ENCODE assay signal across 7 mouse cellular contexts in genomic region chr1:195016811-195017501, GRCm38 (mm10).
DNase-seq lines count a peak whose midpoint lies in the region; ATAC-seq and TF ChIP-seq lines count a peak whose summit lies in the region.

No protein-coding gene starts in this region.

- POLR2A ChIA-PET in Patski (lab: Charles Lee), result no interaction called here

- peak overlapping the region; percentile 31 for H3K4me3 ChIP-seq in hindbrain, postnatal 0 days (ENCODE audit: low read length)
- H3K4me3 ChIP-seq in neural tube, embryonic 13.5 days, result no peak overlapping the region

- peak overlapping the region; percentile 45; the same call in 1 of the 2 replicates for H3K9ac ChIP-seq in hindbrain, postnatal 0 days (replicated peaks; ENCODE audit: low read length)
- H3K9ac ChIP-seq in neural tube, embryonic 13.5 days, result peak overlapping the region; percentile 43; the same call in 1 of the 2 replicates

- peak overlapping the region; percentile 78 for H3K27ac ChIP-seq in hindbrain, postnatal 0 days
- 0 out of 2 replicates have a peak overlapping the region, but pooled peaks have one; percentile 18 for H3K27ac ChIP-seq in neural tube, embryonic 13.5 days (replicated peaks)

- H3K36me3 ChIP-seq in hindbrain, postnatal 0 days (ENCODE audit: insufficient read depth, low read length), result no peaks in the 10 kb centered on the region
- no peaks in the 10 kb centered on the region for H3K36me3 ChIP-seq in neural tube, embryonic 13.5 days

- peak; percentile 82 for ATAC-seq in Patski
- peak; percentile 91 for ATAC-seq in hindbrain, postnatal 0 days
- peak; percentile 81 for ATAC-seq in neural tube, embryonic 13.5 days (ENCODE audit: low read depth)

- peak overlapping the region; percentile 65 for H3K4me2 ChIP-seq in hindbrain, postnatal 0 days (ENCODE audit: low read depth, low read length)
- H3K4me2 ChIP-seq in neural tube, embryonic 13.5 days, result peak overlapping the region; percentile 38

- in situ Hi-C loops in Patski (cut with MboI; ENCODE audit: low pct_unique_long_range_greater_than_20kb), result no loop called here

- CTCF ChIA-PET in Patski (lab: Charles Lee), result interaction anchor here (0.7 to 3.1 kb wide), 3 partner anchors 13 to 55 kb away, joined by 3 to 7 read pairs (median 3); no protein-coding TSS in a partner anchor

- no peaks in the 10 kb centered on the region for H3K4me1 ChIP-seq in hindbrain, postnatal 0 days (ENCODE audit: insufficient read depth, low read length)
- peaks cover 8% of the 10 kb centered on the region; the same call in 1 of the 2 replicates for H3K4me1 ChIP-seq in neural tube, embryonic 13.5 days (replicated peaks)

- H3K9me3 ChIP-seq in hindbrain, postnatal 0 days (ENCODE audit: low read length), result no peaks in the 10 kb centered on the region
- H3K9me3 ChIP-seq in neural tube, embryonic 13.5 days, result no peaks in the 10 kb centered on the region

- no peaks in the 10 kb centered on the region for H3K27me3 ChIP-seq in Patski
- no peaks in the 10 kb centered on the region for H3K27me3 ChIP-seq in hindbrain, postnatal 0 days (ENCODE audit: insufficient read depth, low read length)
- no peaks in the 10 kb centered on the region for H3K27me3 ChIP-seq in neural tube, embryonic 13.5 days

- WGBS in hindbrain, postnatal 0 days, result 33% methylated on average over 11 of the region's 11 CpGs
- WGBS in neural tube, embryonic 13.5 days, result 68% methylated on average over 11 of the region's 11 CpGs

- peak; percentile 39 for TF ChIP-seq CTCF in Patski (IDR thresholded peaks at IDR 0.05)
- peak; percentile 67 for TF ChIP-seq CTCF in hindbrain, postnatal 0 days (IDR thresholded peaks at IDR 0.05; ENCODE audit: low read depth)

- DNase-seq in Patski (ENCODE audit: low read depth, low spot score), result no peak
- DNase-seq in brain, embryonic 18.5 days (ENCODE audit: low read depth, low spot score), result peak; percentile 64
- peak; percentile 59 to 60 for DNase-seq in frontal cortex, postnatal 10 days (ENCODE audit: low spot score in 2 of 2)
- peak; percentile 89 for DNase-seq in hindbrain, postnatal 0 days (ENCODE audit: low spot score)
- peak; percentile 68 for DNase-seq in left cerebral cortex, adult 11 months (ENCODE audit: low spot score)
- DNase-seq in urinary bladder, postnatal 36 days (ENCODE audit: low spot score in 2 of 2), result peak; percentile 47 to 64
